Mouse (Mus musculus) lung, postnatal 10 days (tissue): ENCODE data around the gene Grhl1.
"Not testable (repeated sequence)": the region's sequence is repeated elsewhere in the genome, so short reads cannot be mapped to it uniquely, and the experiment has no call there.

Source experiments
- DNase-seq: peaks from one replicate; pipeline ENCODE4 v3.0.0; 2021

Grhl1 gene

DNA sequence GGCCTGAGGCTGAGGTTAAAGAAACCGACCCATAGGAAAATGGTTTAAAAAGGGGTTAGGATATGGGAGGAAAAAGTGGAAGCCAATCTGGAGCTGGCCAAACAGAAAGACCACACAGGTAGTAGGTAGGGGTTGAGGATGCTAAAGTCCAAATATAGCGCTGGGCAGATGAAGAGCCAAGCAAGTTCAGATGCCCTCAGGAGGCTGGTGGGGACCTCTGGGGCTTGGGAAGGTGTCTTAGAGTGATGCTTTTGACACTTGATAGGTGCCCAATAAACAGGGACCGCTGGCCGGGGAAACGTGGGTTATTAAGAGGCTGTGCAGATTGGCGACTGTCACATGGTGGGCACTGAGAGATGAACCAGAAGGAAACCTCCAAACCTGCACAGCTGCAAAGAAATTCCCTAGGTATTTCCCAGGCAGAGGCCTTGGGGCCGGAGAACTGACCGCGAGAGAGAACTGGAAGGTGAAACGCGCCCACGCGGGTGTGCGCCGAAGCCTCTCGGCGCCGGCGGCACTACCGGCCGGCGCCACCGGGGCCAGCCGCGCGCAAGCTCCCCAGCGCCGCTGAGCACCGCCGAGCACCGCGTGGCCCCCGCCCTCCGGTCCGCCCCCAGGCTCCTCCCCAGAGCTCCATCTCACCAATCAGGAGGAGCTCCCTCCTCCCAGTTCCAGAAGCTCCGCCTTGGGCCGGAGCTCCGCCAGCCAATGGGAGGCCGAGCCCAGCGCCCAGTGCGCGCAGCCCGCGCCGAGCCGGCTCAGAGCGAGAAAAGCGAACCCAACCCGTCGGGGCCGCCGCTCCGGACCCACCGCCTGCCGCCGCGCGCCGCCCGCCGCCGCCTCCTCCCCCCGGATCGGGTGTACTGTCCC is at the start of gene Grhl1:
Gene Grhl1, plus strand, starts transcription at position 761 of the 870 bp plus-strand sequence.
- peak; percentile 98 for DNase-seq

DNA sequence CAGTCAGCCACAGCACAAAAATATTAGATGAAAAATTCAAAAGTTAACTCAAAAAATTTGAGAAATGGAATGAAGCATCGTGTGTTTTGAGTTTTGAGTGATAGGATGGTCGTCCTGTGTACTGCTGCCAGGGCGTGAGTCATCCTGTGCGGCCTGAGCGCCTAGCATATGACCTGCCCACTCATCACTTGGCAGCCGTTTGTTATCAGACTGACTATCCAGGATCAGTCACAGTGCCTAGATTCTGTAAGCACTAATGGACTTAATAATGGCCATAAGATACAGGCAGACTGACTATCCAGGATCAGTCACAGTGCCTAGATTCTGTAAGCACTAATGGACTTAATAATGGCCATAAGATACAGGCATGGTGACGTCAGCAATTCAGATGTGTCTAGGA is 47.0 kb upstream of the Grhl1 start:
- DNase-seq: not testable (repeated sequence)

DNA sequence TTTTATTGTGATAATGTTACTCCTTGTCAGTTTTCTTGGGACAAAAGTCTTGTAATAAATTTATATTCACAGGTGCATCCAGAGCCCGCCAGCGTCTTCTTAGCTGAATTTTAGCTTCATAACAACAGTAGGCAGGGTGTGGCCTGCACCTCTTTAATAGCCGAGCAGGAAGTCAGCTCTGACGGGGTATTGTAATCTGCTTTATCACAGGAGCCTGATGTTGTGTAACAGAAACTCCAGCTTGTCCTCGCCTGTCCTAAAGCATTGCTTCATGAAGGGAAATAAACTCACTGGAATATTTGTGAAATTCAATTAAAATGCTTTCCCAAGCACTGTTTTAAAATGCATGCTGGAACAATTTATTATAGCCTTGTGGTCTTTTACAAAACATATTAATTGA is 35.7 kb upstream of the Grhl1 start:
- DNase-seq: peak; percentile 7

DNA sequence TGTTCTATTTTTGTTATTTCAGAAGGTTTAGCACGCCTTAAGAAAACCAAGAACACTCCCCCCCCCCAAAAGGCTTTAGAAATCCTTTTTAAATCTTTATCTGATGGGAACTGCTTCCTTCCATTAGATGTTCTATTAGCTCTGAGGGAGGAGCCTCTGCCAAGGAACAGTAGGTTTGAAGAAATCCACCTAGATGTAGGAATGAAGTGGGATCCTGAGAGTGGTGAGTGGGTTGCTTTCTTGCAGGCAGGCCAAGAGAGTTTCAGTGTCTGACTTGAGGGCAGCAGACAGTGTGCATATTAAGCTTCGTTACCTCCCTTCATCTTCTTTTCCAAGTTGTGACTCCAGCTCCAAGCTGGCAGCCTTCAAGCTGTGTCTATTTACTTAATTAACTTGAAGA is 34.9 kb upstream of the Grhl1 start:
- DNase-seq: no peak

DNA sequence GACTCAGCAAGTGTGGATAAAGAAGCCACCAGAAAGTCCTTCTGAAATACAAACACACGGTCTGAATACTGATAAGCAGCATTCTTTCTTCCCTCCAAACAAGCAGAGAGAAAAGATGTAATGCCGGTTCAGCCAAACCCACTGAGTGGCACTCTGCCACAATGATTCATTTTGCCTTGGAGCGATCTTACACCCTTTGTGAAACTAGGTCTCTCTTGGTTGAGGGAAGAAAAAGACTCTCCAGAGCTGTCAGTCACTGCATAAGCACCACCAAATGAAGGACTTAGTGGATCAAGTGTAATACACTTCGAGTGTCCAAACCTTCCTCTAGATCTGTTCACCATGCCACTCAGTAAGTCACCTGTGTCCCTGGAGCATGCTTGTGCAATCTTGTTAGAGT is 34.1 kb upstream of the Grhl1 start:
- DNase-seq: peak; percentile 15

DNA sequence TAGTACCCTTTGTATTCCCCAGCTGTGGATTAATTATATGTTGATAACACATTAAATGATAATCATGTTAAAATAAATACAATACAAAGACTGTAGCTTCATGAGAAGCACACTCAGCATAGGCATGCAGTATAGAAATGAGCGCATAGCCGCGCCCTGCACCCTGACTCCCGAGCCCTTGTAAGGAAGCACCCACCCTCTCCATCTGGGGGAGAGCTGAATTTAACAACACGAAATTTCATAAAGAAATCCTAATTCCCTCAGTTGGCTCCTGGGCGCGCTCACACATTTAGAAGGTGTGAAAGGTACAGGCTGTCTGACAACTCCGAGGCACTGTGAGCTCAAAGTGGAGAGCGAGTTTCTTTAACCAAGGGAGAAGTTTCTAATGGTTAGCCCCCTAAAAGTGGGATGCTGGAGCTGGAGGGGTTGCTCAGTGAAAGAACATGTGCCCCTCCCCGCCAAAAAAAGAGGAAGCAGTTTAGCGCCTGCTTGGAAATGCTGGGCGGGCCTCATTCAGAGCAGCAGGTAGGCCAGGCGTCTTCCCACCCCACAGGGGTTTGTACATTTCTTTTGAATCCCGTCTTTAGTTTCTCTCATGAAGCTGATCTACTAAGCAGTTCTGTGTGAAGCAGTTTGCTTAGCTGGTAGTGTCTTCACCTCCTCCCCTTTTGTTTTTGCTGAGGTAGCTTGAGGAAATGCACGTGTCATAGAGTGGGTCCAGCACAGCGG is 30.5 kb upstream of the Grhl1 start:
- no peak for DNase-seq

DNA sequence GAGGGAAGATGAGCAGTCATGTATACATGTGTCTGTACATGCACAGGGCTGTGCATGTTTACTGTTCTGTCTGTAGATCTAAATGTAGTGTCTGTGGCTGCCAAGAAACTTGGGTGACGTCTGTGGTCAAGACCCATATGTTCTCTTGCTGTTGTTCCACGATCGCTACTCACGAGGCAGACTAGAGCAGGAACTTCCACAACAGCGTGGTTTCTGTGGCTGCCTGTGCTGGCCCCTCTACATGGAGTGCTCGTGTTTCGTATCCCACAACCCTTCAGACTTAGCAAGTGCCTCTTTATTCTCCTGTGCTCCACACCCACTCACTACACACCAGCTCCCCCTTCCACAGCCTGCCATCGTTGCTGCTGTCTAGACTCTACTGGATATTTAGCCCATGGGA is 24.4 kb upstream of the Grhl1 start:
- DNase-seq: no peak

DNA sequence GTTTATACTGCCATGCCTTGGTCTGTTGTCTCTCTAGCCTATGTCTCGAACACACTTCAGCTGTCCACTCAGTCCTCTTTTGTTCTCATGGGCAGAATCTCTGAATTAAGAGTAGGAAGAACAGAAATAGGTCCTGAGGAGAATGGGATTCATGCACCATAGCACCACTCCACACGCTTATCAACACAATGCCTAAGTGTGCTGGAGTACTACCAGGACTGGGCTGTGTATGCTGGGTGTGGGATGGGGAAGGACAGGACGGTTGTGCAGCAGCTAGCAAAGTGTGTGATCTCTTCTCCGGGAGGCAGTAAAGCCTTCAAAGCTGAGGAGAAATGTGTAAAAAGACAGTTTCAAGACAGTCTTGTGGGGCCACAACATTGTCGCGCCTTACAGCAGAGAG is 23.2 kb upstream of the Grhl1 start:
- DNase-seq: no peak

DNA sequence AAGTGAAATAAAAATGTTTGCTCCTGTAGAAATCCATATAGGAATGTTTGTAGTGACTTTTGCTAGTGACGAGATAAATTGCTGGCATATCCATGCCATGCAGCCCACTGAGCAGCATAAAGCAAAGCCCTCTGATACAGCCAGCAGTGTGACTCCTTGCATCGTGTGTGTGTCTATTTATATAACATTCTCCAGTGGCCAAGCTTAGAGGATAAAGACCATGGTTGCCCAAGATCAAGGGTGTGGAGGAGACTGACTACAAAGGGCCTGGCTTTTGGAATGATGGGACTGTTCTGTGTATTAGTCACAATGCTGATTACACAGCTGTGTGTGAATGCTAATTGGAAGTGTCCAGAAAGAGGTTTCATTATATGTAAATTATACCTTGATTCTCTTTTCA is 19.6 kb upstream of the Grhl1 start:
- no peak for DNase-seq

DNA sequence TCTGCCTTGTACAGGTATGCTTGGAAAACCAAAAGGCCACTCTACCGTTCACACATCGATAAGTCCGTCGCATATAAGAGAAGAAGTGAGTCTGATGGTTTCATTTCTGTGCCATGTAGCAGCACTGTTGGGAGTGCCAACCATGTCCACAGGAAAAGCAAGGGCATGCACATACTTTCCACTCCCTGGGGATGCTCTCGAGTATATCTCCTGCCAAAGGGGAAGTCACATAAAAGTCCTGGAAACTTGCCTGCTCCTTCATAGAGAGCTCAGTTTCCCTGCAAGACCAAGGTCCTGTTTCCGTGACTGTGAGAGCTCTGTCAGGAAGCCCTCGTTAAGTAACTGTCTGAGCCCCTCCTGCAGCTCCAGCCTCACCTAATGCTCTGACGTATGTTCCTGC is 16.1 kb upstream of the Grhl1 start:
- DNase-seq: no peak

DNA sequence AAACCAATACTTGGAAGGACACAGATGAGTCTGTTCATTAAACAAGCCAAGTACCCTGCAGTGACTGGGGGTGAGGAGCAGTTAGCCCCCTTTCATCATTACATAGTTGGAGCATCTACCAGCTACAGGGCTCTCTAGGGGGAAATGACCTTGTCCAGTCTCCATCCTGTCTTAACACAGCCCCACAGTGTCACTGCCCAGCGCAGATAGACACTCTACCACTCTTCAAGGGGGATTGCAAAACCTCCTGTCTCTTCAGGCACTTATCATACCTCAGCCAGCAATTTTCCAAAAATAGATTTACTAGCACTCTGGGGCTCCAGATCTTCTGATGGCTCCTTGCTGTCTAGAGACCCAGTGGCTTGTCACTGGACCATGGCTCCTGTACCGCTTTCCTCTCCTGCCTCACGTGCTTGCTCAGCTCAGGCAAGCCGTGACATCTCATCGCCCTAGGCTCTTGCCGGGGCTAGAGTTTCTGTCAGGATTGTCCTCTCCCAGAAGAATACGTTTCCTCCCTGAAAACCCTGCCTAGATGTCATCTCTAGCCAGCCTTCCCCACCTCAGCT is 8.6 kb upstream of the Grhl1 start:
- DNase-seq: no peak

DNA sequence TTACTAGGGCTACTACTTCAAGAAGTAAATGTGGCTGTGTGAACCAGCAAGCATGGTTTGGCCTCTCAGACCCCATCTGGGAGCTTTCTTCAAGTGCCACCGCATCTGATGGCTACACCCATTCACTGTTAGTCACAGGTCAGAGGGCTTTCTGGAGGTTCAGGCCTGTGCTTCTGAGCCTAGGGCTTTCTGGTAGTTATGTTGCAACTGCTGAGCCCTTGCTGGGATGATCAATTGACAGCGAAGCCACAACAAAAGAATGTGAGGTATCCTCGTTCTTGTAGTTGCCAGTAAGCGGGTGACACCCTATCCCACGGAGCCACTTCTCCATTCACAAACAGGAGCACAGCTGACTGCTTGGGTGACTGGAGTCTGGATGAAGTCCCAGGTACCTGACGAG is 6.8 kb upstream of the Grhl1 start:
- no peak for DNase-seq

DNA sequence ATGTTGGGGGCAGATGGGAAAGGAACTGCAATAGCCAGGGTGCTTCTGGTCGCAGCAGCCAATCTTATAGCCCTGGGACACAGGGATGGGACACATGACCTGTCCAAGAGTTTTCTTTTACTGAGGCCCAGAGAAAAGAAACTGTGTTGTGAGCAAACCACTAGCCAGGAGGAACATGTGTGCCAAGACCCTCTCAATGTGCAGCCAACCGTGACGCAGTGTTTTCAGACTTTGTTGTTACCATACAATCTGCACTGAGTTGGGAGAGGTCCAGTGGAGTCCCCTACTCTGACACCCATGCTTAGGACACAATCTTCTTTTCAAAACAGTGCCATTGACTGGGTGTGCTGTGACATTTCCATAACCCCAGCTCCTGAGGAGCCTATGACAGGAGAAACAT is 4.5 kb upstream of the Grhl1 start:
- DNase-seq: no peak

DNA sequence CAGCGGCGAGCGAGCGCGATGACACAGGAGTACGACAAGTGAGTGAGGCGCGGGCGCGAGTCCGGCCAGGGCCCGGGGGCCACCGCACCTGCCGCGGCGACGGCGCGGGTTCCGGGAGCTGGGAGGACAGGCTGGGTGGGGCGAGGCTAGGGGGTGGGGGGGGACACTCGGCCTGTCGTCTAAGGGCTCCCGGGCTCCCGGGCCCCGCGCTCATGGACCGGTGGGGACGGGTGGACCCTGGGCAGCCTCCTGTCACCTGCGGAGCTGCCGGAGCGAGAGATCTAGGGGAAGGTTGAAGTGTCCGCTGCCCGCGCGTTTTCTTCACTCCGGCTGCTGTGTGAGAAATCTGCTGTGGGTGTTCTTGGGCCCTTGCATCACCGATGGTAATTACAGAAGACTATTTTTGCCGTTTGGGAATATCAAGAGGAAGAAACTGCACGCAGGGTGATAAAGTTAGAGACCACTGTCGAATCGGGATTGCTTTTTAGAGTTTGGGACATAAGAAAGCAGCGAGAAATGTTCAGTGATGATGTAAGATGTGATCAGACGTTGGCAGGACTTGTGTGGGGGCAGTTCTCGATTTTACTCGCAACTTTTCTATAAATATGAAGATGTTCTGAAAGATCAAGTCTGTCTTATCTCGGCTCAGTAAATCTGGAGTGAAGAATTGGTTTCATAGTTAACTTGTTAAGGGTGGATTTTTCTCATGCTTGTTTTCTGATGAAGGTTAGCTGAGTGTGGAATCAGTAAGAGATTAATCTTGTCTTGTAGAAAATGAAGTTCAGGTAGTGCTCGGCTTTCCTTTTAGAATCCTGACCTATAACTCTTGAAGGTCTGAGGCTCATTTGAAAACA is 565 bp downstream of the Grhl1 start:
- no peak for DNase-seq

DNA sequence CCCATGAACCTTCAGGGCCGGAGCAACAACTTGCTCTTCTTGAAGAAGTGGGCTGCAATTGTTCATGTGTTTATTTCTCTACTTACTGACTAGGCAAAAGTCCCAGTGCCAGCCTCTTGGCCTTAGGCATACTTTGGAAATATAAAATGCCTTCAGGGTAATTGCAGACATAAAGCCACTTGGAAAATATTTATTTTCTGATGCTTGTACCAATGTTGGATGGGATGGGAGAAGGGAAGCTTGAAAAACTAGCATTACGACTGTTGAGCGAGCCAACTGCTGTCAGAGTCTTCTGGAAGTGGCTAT is 1.1 kb downstream of the Grhl1 start:
- DNase-seq: no peak

DNA sequence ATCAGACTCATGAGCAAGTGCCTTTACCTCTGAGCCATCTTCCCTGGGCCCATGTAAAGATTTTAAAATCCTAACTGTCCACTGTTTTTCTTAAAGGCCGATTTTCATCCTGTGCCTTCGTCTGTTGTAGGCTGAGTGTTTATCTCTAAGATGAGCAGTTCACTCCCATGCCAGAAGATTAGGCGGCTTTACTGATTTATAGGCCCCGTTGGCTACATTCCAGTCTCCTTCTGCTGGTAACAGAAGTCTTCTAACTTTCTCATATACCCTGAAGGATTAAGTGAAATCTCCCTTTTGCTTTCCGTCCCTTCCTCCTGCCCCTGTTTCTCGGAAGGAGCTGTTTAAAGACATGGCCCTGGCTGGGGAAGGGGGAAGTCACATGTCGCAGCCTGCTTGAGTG is 2.8 kb downstream of the Grhl1 start:
- DNase-seq: no peak

DNA sequence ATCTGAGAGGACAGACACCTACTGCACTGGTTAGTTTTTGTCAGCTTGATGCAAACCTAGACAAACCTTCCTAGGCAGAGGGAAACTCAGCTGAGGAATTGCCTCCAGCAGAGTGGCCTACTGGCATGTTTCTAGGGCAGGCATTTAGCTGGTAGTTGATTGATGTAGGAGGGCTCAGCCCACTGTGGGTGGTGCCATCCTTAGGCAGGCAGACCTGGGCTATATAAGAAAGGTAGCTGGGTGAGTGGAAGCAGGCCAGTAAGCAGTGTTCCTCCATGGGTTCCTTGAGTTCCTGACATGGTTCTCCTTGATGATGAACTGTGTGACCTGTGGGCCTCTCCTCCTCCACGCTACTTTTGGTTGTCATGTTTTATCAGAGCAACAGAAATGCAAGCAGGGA is 8.4 kb downstream of the Grhl1 start:
- no peak for DNase-seq

DNA sequence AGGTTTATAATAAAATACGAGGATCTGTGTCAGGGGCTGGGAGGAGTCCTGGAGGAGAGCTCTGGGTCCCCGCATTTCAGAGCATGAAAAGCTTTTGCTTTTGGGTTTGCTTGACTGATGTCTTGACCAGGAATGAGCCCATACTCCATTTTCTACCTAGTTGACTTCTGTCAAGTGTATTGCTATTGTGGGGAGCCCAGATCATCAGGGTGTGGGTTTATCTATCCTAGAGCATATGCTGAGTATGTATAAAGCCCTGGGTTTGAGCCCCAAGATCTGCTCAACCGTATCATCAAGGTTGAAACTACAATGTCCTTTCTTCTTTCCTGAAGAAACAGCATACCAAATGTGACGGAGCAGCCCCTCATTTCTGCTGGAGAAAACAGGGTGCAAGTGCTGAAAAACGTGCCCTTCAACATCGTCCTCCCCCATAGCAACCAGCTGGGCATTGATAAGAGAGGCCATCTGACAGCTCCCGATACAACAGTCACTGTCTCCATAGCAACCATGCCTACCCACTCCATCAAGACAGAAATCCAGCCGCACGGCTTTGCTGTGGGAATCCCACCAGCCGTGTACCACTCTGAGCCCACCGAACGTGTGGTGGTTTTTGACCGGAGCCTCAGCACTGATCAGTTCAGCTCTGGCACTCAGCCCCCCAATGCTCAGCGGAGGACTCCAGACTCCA is 9.1 kb downstream of the Grhl1 start:
- DNase-seq: no peak

DNA sequence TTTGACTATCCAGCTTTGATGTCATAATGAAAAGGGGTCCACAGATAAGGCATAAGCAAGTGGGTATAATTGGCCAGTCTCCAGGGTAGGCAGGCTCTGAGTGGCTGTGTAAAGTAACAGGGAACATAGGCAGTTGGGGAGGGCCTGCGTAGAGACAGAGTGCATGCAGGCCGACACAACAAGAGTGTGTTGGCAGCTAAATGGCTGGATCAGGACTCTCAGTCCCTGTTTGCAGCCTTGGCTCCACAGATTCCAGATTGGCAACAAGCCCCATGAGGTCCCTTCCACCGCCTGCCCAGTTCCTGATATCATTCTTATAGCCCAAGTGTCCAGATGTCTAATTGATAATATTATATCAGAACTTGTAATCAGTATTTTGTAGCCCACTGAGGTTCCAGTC is 11.6 kb downstream of the Grhl1 start:
- no peak for DNase-seq

DNA sequence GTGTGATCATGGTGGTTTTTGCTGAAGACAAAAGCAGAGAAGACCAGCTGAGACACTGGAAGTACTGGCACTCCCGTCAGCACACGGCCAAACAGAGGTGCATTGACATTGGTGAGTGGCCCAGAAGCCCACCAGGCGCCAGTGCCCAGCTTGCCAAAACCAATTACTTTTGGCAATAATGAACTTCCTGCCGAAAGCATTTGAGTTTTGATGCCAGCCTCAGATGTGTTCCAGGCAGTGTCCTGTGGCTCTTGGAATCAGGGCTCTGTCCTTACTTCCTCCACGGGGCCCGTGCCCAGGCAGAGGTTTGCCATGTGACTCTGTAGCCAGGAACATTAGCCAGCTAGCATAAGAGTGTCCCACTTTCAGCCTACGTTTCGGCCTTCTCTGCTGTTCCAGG is 12.8 kb downstream of the Grhl1 start:
- no peak for DNase-seq

DNA sequence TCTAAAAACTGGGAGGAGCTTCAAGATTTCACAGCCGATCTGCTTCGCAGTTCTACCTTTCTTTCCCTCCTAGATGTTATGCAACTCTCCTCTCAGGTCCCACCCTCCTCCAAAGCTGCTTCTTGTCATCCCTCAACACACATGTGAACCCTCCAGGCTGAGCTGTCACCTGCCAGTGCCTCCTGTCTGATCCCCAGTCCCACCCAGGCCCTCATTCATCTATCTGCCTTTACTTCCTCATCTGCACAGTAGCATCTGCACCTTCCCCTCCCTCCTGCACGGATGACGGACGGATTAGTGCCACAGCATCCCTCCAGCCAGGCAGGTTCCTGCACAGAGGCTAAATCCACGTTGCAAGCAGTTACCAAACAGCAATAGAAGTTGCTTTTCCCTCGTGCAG is 14.1 kb downstream of the Grhl1 start:
- no peak for DNase-seq

DNA sequence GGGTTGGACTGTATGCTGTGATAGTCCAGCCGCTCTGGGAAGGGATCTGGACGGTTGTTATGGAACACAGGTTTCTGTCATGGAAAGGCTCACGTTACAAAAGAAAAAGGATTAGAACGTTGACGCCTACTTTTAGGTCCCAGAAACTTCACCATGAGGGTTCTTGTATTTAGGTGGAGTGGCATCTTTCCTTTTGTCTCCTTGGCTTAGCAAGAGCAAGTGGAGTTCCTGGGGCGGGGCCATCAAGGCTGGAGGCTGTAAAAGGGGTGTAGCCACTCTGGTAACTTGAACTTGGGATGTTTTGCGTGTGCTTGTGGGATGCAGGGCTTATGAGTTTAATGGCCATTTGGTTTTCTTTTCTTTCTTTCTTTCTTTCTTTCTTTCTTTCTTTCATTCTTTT is 18.3 kb downstream of the Grhl1 start:
- no peak for DNase-seq

DNA sequence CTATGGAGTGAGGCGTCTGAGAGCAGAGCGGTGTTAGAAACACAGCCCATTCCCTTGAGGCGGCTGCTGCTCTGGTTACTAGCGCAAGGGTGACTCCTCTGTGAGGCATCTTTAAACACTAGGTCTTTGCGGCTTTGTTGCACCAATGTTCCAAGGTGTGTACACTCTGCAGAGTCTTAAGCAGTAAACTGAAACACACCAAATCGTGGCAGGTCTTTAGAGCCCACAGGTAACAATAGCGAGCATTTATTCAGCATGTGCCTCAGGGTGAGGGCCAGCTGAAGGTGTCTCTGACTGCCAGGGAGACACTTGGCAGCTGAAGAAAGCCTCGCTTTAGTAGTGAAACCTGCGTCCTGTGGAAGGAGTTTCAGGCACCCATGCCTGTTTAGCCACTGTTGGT is 20.0 kb downstream of the Grhl1 start:
- no peak for DNase-seq
